Mouse (Mus musculus): Measurements from ENCODE around the gene Tgm1. TPM values are rescaled to one million over a fixed set of nuclear protein-coding genes. Genes with fewer than 3 reads are reported as not detected.

Gene Tgm1
- total RNA-seq, 2 experiments from 2014 or later, result 1.8 to 4.3 TPM

DNA sequence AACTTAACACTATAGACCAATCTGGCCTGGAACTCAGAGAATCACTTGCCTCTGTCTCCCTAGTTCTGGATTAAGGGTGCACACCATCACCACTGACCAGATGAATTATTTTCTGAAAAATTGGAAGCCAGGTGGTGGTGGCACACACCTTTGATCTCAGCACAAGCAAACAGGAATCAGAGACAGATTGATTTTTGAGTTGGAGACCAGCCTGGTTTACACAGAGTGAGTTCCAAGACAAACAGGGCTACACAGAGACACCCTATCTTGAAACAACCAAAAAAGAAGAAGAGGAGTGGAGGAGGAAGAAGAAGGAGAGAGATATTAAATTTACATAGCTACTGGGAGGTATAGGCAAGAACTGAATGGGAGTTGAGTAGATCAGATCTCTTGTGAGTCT is 12.5 kb upstream of the Tgm1 start:
- ATAC-seq (replicated peaks; ENCODE audit: poor library complexity, severe bottlenecking), result no peak

GRCm38 (mm10) chr14:55724411-55724871 is 10.7 kb upstream of the Tgm1 start:
- peak; percentile 75 for ATAC-seq (replicated peaks; ENCODE audit: poor library complexity, severe bottlenecking)

DNA sequence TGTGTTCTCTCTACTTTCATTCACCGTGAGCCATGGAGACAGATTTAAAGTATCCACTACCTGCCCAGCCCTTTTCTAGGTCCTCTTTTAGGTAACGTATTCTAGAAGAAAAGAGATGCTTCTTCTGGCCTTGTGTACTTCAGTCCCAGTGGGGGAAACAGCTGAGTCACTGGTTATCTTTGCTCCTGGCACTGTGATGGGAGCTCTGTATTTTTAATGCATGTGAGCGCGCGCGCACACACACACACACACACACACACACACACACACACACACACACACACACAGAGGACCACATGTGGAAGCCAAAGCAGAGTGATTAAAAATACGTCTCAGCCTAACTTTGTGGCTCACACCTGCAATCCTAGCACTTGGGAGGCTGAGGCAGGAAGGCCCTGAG is 9.7 kb upstream of the Tgm1 start:
- ATAC-seq (replicated peaks; ENCODE audit: poor library complexity, severe bottlenecking), result no peak

DNA sequence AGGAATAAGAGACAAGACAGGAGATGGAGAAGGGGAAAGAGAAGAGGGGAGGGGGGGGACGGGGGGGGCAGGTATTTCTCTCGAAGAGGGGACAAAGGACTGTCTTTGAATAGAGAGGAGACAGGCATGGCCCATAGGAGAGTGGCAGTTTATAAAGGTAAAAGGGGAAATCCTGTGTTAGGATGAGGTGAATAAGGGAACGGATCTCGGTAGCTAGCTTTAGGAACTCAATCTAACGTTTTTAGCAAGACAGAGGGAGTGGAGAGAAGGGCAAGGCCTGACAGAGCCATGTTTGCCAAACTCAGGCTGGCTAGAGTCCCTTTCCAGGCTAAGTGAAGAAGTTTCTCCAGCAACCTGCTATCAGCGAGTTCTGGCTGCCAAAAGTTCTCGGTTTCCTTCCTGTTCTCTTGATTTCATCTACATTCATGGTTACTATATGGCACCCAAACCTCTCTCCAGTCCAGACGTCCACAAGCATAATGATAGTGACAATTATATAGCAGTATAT is 8.8 kb upstream of the Tgm1 start:
- no peak for ATAC-seq (replicated peaks; ENCODE audit: poor library complexity, severe bottlenecking)

DNA sequence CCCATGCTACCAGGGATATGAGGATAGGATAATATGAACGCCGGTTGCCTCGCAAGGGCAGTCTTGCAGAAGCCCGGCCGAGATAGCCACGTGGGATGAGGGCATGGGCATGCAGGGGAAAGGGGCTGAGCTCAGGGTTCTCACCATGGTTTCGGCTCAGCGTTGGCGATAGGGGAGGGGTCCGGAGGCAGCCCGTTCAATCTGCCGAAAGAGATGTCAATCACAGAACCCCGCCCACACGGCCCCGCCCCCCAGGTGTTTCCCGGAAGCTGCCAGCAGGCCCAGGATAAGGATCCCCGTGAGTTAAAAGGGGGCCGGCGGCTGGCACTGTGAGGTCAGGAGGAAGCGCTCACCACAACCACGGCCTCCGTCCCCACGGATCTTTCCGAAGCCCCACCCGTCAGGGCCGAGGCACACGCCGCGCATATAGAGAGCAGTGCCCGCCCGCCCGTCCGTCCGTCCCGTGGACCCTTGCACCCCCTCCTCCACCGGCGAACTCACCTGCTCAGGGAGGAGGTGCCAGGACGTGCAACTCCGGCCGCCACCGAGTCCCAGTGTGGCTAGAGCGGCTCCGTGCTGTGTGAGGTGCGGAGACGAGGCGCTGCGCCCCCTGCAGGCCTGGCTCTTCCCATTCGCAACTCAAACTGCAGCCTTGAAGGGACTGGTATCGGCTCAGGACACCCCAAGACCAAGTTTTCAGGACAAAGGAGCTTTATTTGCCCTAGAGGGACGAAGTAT is 8.1 kb upstream of the Tgm1 start, which contains the start of gene Rabggta:
TSS of gene Rabggta (minus strand) at position 564 of the 738 bp plus-strand sequence.
- ATAC-seq (replicated peaks; ENCODE audit: poor library complexity, severe bottlenecking), result peak; percentile 57

DNA sequence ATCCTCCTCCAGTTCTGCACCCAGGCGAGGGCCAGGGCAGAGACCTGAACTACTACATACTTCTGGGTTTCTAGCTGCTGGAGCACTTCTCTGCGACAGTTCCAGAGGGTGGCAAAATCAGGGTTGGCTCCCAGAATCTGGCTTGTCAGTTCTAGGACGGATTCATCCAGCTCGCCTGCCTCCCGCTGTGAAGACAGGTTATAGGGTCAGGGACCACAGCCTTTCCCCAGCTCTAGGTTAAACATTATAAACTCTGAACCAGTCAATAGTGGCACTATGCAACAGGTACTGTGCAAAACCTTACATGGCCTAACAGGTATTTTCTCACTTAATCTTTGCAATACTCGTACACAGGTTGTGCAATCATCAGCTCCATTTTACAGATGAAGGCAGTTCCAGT is 7.3 kb upstream of the Tgm1 start:
- no peak for ATAC-seq (replicated peaks; ENCODE audit: poor library complexity, severe bottlenecking)

DNA sequence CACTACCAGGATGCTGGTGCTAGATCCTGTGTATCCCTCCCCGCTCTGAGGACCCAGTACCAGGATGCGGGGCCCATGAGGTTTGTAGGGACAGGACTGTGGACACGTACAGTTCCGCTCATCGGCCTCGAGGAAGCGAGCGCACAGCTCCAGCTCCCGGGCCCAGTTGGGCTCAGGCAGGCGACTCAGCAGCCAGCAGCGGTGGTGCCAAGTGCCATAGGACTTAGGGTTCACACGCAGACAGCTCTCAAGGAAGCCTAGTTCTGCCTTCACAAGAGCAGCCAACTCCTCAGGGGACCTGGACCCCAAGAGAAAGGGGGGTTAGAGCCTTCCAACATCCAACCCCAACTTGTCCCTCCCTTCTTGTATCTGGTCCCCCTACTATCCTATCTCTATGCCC is 6.9 kb upstream of the Tgm1 start:
- ATAC-seq (replicated peaks; ENCODE audit: poor library complexity, severe bottlenecking), result no peak

DNA sequence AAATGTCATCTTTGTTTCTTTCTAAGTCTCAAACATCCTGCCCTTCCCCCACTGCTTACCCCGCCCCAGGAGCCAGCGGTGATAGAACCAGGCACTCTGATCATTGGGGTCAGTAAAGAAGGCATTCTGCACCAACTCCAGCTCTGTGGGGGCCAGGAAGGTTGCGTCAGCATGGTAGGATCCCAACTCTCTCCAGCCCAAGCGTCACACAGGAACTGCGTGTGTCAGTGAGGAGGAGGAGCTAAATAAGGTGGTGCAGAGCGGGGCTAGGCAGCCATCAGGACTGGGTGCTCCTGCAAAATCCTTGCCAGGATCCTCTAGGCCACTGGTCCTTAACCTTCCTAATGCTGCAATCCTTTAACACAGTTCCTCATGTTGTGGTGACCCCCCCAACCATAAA is 6.0 kb upstream of the Tgm1 start:
- no peak for ATAC-seq (replicated peaks; ENCODE audit: poor library complexity, severe bottlenecking)

- no peak for ATAC-seq (replicated peaks; ENCODE audit: poor library complexity, severe bottlenecking)
Observed at GRCm38 (mm10) chr14:55716884-55717283, 3.2 kb upstream of the Tgm1 start.

DNA sequence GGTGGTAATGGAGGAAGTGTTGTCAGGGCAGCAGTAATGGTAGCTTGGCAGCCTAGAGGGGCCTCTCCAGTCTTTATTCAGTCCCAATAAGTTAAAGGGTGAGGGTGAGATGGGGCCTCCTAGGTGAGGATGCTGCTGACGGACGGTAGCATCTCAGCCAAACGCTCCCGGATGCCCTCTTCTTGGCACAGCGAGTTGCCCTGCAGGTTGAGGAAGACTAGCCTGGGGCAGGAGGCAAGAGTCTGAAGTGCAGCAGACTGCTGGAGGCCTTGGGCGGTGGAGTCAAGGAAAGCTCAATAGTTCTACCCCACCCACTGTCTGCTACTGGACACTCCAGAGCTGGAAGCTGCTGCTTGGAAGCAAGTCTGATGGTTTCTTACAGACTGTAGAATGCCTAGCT is 2.5 kb upstream of the Tgm1 start:
- no peak for ATAC-seq (replicated peaks; ENCODE audit: poor library complexity, severe bottlenecking)

DNA sequence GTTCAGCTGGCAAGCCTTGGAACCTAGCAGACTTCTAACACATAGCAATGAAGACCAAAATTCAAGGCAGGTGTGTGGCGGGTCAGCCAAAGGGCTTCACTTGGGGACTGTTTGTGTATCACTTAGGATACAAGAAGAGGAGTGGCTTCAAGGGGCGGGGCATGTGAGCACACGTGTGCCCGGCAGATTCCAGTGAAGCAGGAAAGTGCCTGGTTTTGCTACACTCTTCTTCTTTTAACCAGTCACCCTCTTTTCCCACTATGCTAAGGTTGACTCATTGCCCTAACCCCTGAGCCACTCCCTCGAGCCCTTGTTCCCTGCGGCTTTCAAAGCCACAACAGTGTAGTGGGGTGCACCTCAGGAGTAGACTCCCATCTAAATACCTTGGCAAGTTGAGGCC is 1.2 kb upstream of the Tgm1 start:
- peak; percentile 14; the same call in 1 of the 2 replicates for ATAC-seq (replicated peaks; ENCODE audit: poor library complexity, severe bottlenecking)

DNA sequence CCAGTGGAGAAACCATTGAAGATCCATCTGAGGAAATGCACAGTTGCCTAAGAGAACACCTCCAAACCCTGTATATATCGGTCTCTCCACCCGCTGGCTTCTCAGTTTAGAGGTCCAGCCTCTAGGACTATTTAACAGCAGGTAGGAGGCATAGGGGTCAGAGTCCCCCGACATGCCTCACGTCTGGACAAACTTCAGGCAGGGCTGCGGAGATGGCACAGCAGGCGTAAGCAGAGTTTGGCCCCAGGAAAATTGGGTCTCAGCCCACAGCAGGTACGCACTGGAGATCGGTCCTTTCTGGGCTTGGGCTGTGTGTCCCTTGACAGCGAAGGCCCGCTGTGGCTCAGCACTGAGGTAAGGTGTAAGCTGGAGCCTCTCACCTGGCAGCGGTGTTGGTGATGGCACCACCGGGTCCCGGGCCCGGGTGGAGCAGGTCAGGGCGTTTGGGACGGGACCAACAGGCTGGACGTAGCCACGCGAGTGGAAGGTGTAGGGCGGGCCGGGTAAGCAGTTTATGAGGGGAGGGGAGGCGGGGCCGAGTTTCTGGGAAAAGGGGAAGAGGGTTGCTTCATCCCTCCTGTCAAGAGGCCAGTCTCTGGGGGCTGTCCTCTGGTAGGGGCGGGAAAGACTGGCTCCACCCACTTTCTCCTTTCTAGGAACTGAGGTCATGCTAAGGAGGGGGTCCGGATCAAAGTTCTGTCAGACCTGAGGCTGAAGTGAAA is 558 bp downstream of the Tgm1 start:
- ATAC-seq (replicated peaks; ENCODE audit: poor library complexity, severe bottlenecking), result peak; percentile 92

DNA sequence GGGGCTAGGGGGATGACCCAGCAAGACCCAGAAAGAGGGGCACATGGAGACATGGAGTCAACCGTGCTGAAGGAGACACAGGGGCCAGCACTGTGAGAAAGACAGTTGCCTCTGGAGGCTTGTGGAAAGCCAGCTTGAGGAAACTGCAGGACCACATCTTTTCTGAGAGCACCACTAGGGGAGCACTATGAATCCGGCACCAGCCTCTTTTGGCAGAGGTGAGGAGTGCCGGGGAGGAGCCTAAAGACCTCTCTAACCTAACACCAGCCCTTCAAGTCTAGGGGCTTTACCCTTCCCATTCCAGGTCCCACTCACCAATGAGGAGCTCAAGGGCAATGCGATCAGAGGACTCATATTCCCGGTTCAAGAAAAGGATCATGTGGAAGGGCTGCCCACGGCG is 1.9 kb downstream of the Tgm1 start:
- no peak for ATAC-seq (replicated peaks; ENCODE audit: poor library complexity, severe bottlenecking)

DNA sequence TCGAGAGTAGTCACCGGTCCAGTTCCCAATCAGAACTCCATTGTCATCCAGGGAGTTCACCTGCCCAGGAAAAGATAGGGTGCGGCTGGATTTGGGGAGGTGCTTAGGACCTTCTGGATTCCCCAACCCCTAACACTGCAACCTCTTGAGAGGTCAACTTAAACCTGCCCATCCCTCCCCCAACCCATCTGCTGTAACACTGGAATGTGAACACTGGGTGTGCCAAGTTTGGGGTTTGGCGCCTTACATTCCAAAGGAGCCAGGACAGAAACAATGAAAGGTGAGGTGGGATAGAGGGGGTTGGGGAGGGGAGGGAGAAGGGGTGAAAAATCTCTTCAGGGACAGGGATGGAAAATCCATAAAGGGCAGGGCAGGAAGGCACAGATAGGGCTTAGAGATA is 4.2 kb downstream of the Tgm1 start:
- ATAC-seq (replicated peaks; ENCODE audit: poor library complexity, severe bottlenecking), result no peak

DNA sequence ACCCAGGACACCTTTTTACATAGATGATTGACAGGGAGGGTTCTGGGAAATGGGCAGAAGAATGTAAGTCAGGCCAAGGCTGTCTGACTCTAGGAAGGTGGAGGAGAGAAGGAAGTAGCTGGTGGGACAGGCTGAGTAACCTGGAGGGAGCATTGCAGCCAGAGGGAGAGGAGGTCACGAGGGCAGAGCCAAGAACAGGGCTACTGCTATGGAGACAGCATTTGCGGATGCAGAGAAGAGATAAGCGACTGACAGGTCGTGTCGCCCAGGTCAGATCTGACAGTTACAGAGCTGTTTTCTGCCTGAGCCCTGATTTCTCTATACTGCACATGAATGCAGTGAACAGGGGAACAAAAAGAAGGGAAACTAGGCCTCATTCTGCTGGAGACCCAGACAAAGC is 6.3 kb downstream of the Tgm1 start:
- ATAC-seq (replicated peaks; ENCODE audit: poor library complexity, severe bottlenecking), result no peak

- ATAC-seq (replicated peaks; ENCODE audit: poor library complexity, severe bottlenecking), result no peak
Observed at GRCm38 (mm10) chr14:55706051-55706600, 7.6 kb downstream of the Tgm1 start.

- ATAC-seq (replicated peaks; ENCODE audit: poor library complexity, severe bottlenecking), result no peak
Observed at GRCm38 (mm10) chr14:55702761-55703160, 11.0 kb downstream of the Tgm1 start.

DNA sequence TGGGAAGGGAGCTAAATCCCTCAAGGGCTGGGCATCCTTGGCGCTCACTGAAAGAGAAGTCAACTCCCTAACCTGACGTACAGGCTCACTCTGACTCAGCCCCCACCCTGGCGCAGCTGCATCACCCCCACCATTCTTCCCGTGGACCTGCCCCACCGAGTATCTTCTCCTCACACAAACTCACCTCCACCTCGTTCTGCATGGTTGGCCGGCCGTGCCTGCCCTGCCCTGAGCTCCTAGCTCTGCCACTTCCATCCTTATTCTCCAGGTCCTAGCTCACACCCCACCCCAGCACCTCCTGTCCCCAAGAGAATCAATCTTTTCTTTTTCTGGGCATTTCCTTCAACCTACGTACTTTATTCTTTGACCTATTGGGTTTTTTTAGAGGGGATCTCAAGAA is 12.6 kb downstream of the Tgm1 start:
- ATAC-seq (replicated peaks; ENCODE audit: poor library complexity, severe bottlenecking), result no peak

DNA sequence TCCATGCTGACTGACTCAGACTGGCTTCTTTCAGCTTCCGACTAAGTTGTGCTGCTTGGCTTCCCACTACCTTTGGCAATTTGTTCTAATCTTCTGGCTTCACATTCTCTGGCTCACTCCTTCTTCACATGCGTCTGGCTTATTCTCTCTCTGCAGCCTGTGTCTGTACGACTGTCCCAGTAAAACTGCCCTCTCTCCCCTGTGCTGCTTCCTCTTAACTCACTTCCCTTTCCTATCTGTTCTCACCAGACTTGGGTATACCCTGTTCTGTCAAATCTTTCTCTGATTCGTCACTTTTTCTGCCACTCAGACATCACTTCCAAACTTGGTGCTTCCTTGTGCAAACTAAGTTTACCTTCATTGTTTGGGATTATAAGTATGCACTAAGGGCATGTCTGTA is 16.5 kb downstream of the Tgm1 start:
- peak; percentile 92 for ATAC-seq (replicated peaks; ENCODE audit: poor library complexity, severe bottlenecking)

GRCm38 (mm10) chr14:55689433-55689832 is 24.3 kb downstream of the Tgm1 start:
- ATAC-seq (replicated peaks; ENCODE audit: poor library complexity, severe bottlenecking), result no peak

DNA sequence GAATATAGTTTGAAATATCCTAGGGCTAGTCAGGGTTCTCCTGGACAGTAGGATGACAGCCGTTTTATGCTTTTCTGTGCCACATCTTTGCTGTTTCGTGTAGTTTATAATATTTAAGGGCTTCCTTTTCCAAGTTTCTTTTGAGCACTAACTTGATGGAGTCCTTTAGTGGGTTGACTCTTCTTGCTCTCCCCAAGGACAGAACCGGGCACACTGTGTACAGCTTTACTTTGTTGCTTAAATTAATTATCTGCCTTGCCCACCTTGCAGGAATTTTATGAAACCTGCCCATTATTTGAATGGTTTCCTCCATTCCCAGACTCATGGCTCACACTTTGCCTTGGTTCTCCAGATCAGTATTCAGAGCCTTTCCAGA is 31.6 kb downstream of the Tgm1 start:
- 0 out of 2 replicates have a peak, but pooled peaks have one; percentile 1 for ATAC-seq (replicated peaks; ENCODE audit: poor library complexity, severe bottlenecking)

All from granulocyte monocyte progenitor cell, adult 5-6 weeks (primary cell).